Mouse (Mus musculus): ENCODE measurements at regions not wholly inside any gene's neighbourhood (a gene's known extent, or its start where the extent isn't known, plus 50 kb on each side); places are given as distances from the start of the nearest gene placed in this dataset.
"Not testable (repeated sequence)": the region's sequence is repeated elsewhere in the genome, so short reads cannot be mapped to it uniquely, and the experiment has no call there.

GRCm38 (mm10) chr12:15565941-15566784 lies 250.6 kb downstream of the Trib2 start:
- peak; percentile 77 for DNase-seq (ENCODE audit: low read depth)

- no peak for DNase-seq (ENCODE audit: low read depth)
Measured at GRCm38 (mm10) chr12:15562826-15563225, 253.9 kb downstream of the Trib2 start.

DNA sequence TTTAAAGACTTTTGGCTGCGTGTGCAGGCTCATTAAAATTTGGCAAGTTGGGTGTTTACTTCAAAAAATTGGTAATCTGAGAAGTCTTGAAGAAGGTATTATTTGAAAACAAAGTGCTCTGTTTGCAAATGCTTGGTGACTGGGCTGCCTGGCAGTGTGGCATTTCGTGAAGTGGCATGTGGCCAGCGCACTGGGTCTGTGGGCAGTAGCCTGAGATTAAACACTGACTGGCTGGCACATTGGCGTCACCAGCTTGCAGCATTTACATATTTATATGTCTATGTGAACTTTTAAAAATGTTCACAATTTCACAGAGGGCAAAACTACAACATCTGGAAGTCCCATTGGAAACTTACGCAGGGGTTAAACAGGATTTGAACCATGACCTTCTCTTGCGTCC lies 261.3 kb downstream of the Trib2 start:
- no peak for DNase-seq (ENCODE audit: low read depth)

DNA sequence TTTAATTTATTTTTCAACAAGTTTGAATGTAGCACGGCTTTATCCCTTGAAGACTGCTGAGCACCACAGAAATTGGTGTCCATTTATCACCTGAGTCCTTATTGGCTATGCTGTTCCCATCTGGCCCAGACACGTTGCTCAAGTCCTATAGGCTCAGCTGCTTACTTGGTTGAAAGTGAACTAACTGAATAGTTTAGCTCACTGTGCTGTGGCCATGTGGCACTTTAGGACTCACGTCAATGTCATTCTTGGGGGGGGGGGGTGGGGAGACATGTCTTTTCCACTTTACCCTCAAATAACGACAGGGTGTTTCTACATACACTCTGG lies 263.1 kb downstream of the Trib2 start:
- no peak for DNase-seq (ENCODE audit: low read depth)

DNA sequence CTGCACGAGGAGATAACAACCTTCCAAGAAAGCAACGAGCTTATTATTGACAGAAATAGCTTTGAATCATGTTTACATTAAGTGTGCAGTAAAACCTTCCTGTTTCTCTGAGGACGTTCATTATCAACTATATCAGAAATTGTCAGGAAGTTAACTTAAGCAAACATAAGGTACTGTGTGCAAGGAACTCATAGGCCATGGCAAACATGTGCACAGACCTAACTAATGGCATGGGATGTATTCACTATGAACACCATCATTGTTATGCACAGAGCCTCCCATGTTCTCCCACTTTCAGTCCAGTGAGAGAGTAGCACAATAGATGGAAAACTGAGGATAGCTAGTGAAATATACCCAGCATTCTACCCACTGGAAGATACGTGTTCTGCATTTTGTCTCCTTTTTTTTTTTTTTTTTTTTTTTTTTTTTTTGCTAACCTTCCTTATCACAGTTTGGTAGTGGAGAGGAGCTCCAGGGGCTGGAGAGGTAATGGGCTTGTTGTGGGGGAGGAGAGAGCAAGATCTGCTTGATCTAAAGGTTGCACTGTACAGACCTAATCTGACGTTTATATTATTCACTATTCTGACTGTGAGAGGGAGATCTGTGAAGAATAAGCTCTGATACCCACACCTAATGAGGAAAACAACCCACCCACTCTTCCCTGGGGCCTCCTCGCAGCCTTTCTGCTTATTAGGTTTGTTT lies 263.6 kb downstream of the Trib2 start:
- no peak for DNase-seq (ENCODE audit: low read depth)

DNA sequence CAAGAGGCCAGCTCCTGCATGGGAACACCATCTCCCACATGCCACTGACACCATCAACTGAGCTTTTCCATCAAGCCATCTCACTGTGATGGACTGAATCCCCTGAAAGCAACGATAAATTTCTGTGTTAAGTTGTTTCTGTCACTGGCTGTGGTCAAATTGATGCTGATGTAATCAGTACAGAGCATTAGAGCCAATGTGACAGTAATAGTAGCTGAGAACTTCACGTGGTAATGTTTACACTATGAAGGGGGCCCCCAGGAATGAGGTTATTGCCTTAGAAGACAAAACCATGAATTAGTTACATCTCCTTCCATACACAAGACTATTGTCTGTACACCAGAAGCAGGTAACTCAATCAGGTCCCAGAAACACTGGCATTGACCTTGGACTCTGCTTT lies 264.5 kb downstream of the Trib2 start:
- DNase-seq (ENCODE audit: low read depth), result no peak

GRCm38 (mm10) chr12:15551281-15551900 lies 265.3 kb downstream of the Trib2 start:
- peak; percentile 58 for DNase-seq (ENCODE audit: low read depth)

- peak; percentile 61 for DNase-seq (ENCODE audit: low read depth)
Measured at GRCm38 (mm10) chr12:15544351-15544750, 272.4 kb downstream of the Trib2 start.

DNA sequence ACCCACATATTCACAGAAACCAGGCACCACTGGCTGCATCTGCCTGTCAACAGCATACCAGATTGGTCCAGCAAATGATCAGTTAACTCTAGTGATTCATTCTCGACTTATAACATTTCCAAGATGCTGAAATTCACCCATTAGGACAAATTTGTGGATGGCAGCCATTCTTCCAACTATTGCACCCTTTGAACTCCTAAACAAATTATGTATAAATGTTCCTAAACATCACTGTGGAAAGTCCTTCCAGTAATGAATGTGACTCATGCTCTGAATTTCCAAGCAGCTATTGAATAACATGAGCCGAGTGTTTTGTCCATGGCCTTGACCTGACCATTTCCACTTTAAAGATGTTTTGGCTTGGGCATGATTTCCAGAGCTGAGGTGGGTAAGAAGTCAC lies 274.2 kb downstream of the Trib2 start:
- DNase-seq (ENCODE audit: low read depth), result peak; percentile 82

- no peak for DNase-seq (ENCODE audit: low read depth)
Measured at GRCm38 (mm10) chr12:15536852-15537368, 279.8 kb downstream of the Trib2 start.

- DNase-seq (ENCODE audit: low read depth), result no peak
Measured at GRCm38 (mm10) chr12:15536247-15536646, 280.5 kb downstream of the Trib2 start.

GRCm38 (mm10) chr12:15535822-15536221 lies 280.9 kb downstream of the Trib2 start:
- peak; percentile 93 for DNase-seq (ENCODE audit: low read depth)

GRCm38 (mm10) chr12:15520783-15521407 lies 295.8 kb downstream of the Trib2 start:
- no peak for DNase-seq (ENCODE audit: low read depth)

DNA sequence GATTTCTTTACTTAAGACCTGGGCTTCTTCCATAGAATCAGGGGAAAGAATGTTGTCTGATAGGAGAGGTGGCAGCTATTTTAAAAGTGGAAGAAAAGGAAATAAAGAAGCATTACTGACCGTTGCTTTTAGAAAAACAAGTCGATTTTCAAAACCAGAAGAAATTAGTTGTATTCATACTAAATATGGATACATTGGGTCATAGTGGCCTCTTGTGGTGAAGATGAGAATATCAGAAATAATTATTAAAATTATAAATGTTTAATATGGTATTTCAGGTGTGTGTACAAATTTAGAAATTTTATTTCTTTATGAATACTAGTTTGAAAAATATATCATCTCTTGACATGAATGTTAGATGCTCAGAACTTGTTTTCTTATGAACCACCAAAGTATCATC lies 304.7 kb downstream of the Trib2 start:
- peak; percentile 41 for DNase-seq (ENCODE audit: low read depth)

DNA sequence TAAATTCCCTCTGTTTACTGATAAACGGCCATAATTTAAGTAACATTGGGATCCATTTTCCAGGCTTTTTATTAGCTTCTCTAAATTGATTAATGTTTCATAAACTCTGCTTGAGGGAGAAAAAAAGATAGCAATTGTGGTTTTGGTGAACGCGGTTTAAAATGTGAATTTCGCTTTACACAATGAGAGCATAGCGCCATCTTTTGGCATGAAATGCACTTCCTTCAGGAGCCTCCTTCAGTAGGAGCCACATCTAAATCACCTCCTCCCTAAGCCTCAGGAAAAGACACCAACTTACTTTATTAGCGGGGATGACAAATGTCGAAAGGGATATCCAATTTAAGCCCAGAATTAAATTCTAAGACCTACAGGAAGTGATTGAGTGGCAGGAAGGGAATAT lies 309.1 kb downstream of the Trib2 start:
- peak; percentile 61 for DNase-seq (ENCODE audit: low read depth)

GRCm38 (mm10) chr12:15493640-15494039 lies 323.1 kb downstream of the Trib2 start:
- DNase-seq (ENCODE audit: low read depth), result peak; percentile 18

GRCm38 (mm10) chr12:15472741-15473140 lies 344.0 kb downstream of the Trib2 start:
- no peak for DNase-seq (ENCODE audit: low read depth)

DNA sequence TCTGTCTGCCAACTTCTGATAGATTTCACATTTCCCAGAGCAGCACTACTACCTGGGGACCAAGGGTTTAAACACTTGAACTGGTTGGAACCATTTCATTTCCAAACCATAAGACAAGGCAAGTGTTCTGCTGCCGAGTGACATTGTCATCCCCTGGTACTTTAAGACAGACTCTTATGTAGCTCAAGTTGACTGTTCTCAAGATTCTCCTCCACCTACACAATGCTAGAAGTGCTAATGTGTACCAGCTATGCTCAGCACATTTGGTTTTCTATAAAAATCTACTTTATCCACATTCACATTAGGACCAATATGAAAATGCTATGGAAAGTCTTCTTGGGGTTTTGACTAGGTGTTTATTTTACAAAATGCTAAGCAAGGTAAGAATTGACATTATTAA lies 357.3 kb downstream of the Trib2 start:
- no peak for DNase-seq (ENCODE audit: low read depth)

GRCm38 (mm10) chr12:15456369-15456768 lies 360.4 kb downstream of the Trib2 start:
- not testable (repeated sequence) for DNase-seq (ENCODE audit: low read depth)

DNA sequence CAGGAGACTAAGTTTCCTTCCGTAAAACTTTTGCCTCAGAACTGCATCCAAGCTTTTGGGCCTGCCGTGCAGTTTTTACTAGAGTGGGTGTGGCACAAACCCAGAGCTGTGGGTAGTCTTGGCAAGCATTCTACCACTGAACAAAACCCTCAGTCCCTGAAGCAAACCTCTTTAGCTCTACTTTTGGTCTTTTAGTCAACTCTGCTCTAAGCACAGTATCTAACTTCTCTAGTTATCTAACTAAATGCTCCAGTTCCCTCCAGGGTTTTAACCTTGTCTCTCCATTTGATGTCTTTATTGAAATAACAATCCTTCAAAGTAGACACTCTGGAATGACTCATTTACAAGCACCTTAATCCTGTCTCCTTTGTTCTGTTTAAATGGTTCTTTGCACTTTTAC lies 361.0 kb downstream of the Trib2 start:
- no peak for DNase-seq (ENCODE audit: low read depth)

DNA sequence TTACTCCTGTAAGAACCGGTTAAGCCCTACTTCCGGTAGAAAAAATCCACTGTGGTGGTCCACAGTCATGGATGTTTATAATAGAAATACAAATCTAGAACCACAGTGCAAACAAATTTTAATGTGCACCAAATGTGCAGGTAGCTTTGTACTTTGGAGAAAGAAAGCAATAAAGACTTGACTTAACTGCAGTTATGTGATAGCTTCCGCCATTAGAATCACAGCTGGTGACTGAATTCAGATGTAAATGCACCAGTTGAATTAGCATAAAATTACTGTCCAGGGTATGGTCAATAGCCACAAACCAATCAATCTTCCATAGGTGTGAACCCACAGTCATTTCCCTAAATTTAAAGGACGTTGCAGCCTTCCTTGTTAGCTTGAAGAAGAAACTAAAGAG lies 367.2 kb downstream of the Trib2 start:
- DNase-seq (ENCODE audit: low read depth), result no peak

GRCm38 (mm10) chr12:15416180-15416766 lies 400.4 kb downstream of the Trib2 start:
- DNase-seq (ENCODE audit: low read depth), result peak; percentile 64
